Mouse (Mus musculus) kidney, postnatal 0 days (tissue): Measurements from ENCODE around the gene Gm15155. TPM values are rescaled to one million over a fixed set of nuclear protein-coding genes. Genes with fewer than 3 reads are reported as not detected.
A peak's percentile ranks its signal among the peaks of the same experiment; 100 is the strongest.

ENCODE experiments used
- ATAC-seq: fragments of 200-750 bp; cut with Nextera tagmentation; replicated peaks from 2 replicates; pipeline ENCODE4 v1.8.0; 2017; ENCODE audit warnings: low read depth, moderate number of reproducible peaks, moderate TSS enrichment, moderate library complexity; ENCODE audit not compliant: low FRiP score
- DNase-seq: peaks from one replicate; pipeline ENCODE4 v3.0.0-alpha.2; 2016; ENCODE audit warnings: low spot score
- H3K27ac ChIP-seq: fragments of 300-500 bp; sonication (generic); 2 replicates; pipeline ENCODE4 v1.5.1; 2014; ENCODE audit warnings: mild to moderate bottlenecking
- H3K27me3 ChIP-seq: fragments of 300-500 bp; sonication (generic); 2 replicates; pipeline ENCODE4 v1.6.1; 2014; ENCODE audit warnings: low read length, mixed read lengths; ENCODE audit not compliant: insufficient read depth
- H3K36me3 ChIP-seq: fragments of 300-500 bp; sonication (generic); 2 replicates; pipeline ENCODE4 v1.6.1; 2014; ENCODE audit warnings: low read length, mixed read lengths; ENCODE audit not compliant: insufficient read depth
- H3K4me1 ChIP-seq: fragments of 300-500 bp; sonication (generic); replicated peaks from 2 replicates; pipeline ENCODE4 v1.6.1; 2014; ENCODE audit warnings: antibody characterized with exemption, low read length, mixed read lengths; ENCODE audit not compliant: insufficient read depth
- H3K4me2 ChIP-seq: fragments of 300-500 bp; sonication (generic); 2 replicates; pipeline ENCODE4 v1.6.1; 2014; ENCODE audit warnings: mild to moderate bottlenecking, low read length, moderate library complexity, mixed read lengths
- H3K4me3 ChIP-seq: fragments of 300-500 bp; sonication (generic); replicated peaks from 2 replicates; pipeline ENCODE4 v1.5.1; 2014; ENCODE audit warnings: low read depth, low read length
- H3K9ac ChIP-seq: fragments of 300-500 bp; sonication (generic); 2 replicates; pipeline ENCODE4 v1.6.1; 2014; ENCODE audit warnings: low read depth, low read length
- H3K9me3 ChIP-seq: fragments of 300-500 bp; sonication (generic); replicated peaks from 2 replicates; pipeline ENCODE4 v1.6.1; 2016; ENCODE audit warnings: low read length, inconsistent platforms, mixed read lengths
- CTCF ChIP-seq: IDR thresholded peaks from 2 replicates; pipeline ENCODE4 v1.5.1; 2016; ENCODE audit warnings: antibody characterized with exemption, low read depth, mild to moderate bottlenecking, moderate library complexity
- WGBS: fragments of 180-500 bp; shearing (Covaris S2); extraction: QIAGEN DNeasy Blood & Tissue Kit; methylation state at CpG from one replicate; pipeline ENCODE4 v1.1.7; 2014; 5-methylcytosine and 5-hydroxymethylcytosine counted together
- polyA plus RNA-seq: library from polyadenylated mRNA; unstranded; fragments of >200 nt; fragmentation: Nextera tagmentation; extraction: Ambion mirVana; gene quantifications from 2 replicates; pipeline ENCODE4 v1.2.1, GENCODE M21; 2015

Gm15155 gene
- polyA plus RNA-seq, 1 experiment from 2014 or later: not detected

DNA sequence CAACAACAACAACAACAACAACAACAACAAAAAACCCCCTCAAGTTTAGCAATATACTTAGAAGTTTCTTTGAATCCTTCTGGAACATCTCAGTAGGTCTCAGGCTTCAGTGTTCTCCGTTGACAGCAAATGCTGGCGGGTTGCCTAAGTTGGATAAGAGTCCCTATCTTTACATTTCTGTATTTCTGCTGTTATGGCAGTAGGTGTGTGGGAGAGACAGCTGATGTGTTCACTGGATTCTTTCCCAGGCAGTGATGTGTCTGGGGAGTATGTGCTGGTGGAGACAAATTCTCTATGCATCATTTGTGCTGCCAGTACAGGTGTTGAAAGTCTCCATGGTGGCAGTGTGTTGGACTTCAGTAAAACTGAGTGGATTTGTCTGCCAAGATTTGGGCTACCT is 23.3 kb upstream of the Gm15155 start:
- Histone ChIP-seq H3K9me3 (no peaks in the 10 kb centered on the region), H3K4me2 (no peak overlapping the region), H3K4me3 (no peak overlapping the region), H3K4me1 (no peaks in the 10 kb centered on the region), H3K27me3 (no peaks in the 10 kb centered on the region), H3K36me3 (no peaks in the 10 kb centered on the region), H3K27ac (no peak overlapping the region), H3K9ac (no peak overlapping the region)
- DNase-seq (no peak), ATAC-seq (no peak)
- TF ChIP-seq CTCF: no peak
- WGBS: 73% methylated on average over 2 of the region's 2 CpGs

GRCm38 (mm10) chrX:155622527-155622926 is 2.0 kb upstream of the Gm15155 start:
- DNase-seq (no peak), ATAC-seq (0 out of 2 replicates have a peak, but pooled peaks have one; percentile 12)
- peak overlapping the region; percentile 40 for H3K4me3 ChIP-seq
- H3K27ac ChIP-seq: no peak overlapping the region
- H3K27me3 ChIP-seq: peaks cover 4% of the 10 kb centered on the region; the same call in 1 of the 2 replicates
- H3K4me1 ChIP-seq: 0 out of 2 replicates have a peak, but pooled peaks cover 4% of the 10 kb centered on the region
- peak overlapping the region; percentile 88 for H3K4me2 ChIP-seq
- H3K36me3 ChIP-seq: no peaks in the 10 kb centered on the region
- no peak overlapping the region for H3K9ac ChIP-seq
- WGBS: 24% methylated on average over 23 of the region's 24 CpGs
- TF ChIP-seq CTCF: no peak
- H3K9me3 ChIP-seq: no peaks in the 10 kb centered on the region

DNA sequence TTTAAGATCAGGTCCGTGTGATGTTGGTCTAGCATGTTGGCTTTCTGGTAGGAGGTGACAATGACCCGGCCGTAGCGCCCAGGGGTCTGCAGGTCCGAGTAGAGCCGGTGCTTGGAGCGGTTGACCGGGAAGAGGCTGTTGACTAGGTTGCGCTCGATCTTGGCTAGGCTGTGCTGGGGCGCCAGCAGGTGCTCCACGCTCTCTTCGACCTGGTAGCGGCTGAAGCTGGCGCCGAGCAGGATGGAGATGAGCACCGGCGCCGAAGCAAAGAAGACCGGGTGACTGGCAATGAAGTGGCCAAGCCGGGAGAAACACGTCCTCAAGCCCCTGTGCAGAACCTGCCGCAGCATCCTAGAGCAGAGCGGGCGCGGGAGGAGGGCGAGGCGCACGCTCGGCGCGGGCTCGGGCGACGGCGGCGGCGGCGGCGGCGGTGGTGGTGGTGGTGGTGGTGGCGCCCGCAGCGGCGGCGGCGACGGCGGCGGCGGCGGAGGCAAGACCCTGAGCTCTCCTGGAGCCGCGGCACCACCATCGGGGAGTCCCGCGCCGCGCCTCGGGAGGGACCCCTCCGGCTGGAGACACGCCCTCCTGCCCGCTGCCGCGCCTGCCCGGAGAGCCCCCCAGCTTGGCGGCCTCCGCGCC is 1.5 kb upstream of the Gm15155 start:
- Histone ChIP-seq H3K9me3 (no peaks in the 10 kb centered on the region), H3K4me2 (peak overlapping the region; percentile 88), H3K27ac (no peak overlapping the region), H3K36me3 (no peaks in the 10 kb centered on the region), H3K27me3 (peaks cover 4% of the 10 kb centered on the region; the same call in 1 of the 2 replicates), H3K9ac (no peak overlapping the region), H3K4me3 (peak overlapping the region; percentile 40), H3K4me1 (0 out of 2 replicates have a peak, but pooled peaks cover 4% of the 10 kb centered on the region)
- TF ChIP-seq CTCF: no peak
- WGBS: 30% methylated on average over 37 of the region's 69 CpGs
- ATAC-seq: peak; percentile 52; the same call in 1 of the 2 replicates
- DNase-seq: no peak

- DNase-seq (peak; percentile 26), ATAC-seq (peak; percentile 66; the same call in 1 of the 2 replicates)
- H3K4me3 ChIP-seq: peak within 1 kb of the TSS; percentile 40
- WGBS: 28% methylated on average over 26 of the region's 34 CpGs
- H3K36me3 ChIP-seq: no peaks in the 10 kb centered on the region
- TF ChIP-seq CTCF: no peak
- H3K27ac ChIP-seq: no peak within 1 kb of the TSS
- no peak within 1 kb of the TSS for H3K9ac ChIP-seq
- no peaks in the 10 kb centered on the region for H3K9me3 ChIP-seq
- H3K4me2 ChIP-seq: peak within 1 kb of the TSS; percentile 88
- 0 out of 2 replicates have a peak, but pooled peaks cover 4% of the 10 kb centered on the region for H3K4me1 ChIP-seq
- peaks cover 4% of the 10 kb centered on the region; the same call in 1 of the 2 replicates for H3K27me3 ChIP-seq
Observed at GRCm38 (mm10) chrX:155623701-155624281, 750 bp upstream of the Gm15155 start, which contains the start of gene Ptchd1. Gene Ptchd1 (minus strand): TSS chrX:155623814.

DNA sequence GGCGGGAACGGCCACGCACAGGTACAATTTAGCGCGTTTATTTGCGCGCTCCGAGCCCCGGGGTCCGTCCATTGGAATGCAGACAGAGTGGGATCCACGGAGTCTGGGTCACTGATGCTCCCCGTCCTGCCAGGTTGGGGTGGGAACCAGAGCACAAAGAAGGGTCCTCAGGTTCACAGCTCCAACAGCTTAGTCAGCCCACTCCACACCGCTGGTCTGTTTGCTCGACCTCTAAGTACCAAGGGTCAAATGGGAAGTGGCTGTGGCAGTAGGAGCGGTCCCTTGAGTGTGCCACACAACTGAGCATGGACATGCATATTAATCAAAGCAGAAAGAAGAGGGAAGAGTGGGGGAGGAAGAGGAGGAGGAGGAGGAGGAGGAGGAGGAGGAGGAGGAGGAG is 354 bp downstream of the Gm15155 start:
- no peak for TF ChIP-seq CTCF
- Histone ChIP-seq H3K4me1 (0 out of 2 replicates have a peak, but pooled peaks cover 4% of the 10 kb centered on the region), H3K9ac (no peak overlapping the region), H3K27ac (no peak overlapping the region), H3K27me3 (peaks cover 4% of the 10 kb centered on the region; the same call in 1 of the 2 replicates), H3K9me3 (no peaks in the 10 kb centered on the region), H3K4me2 (peak overlapping the region; percentile 88), H3K36me3 (no peaks in the 10 kb centered on the region), H3K4me3 (peak overlapping the region; percentile 40; the same call in 1 of the 2 replicates)
- WGBS: 16% methylated on average over 15 of the region's 15 CpGs
- no peak for ATAC-seq
- no peak for DNase-seq

- Histone ChIP-seq H3K27me3 (peaks cover 4% of the 10 kb centered on the region; the same call in 1 of the 2 replicates), H3K36me3 (no peaks in the 10 kb centered on the region), H3K4me3 (no peak overlapping the region), H3K9ac (no peak overlapping the region), H3K4me1 (0 out of 2 replicates have a peak, but pooled peaks cover 4% of the 10 kb centered on the region), H3K9me3 (no peaks in the 10 kb centered on the region), H3K4me2 (peak overlapping the region; percentile 31; the same call in 1 of the 2 replicates), H3K27ac (no peak overlapping the region)
- WGBS: 22% methylated on average over 13 of the region's 13 CpGs
- ATAC-seq: no peak
- no peak for TF ChIP-seq CTCF
- DNase-seq: peak; percentile 50
Observed at GRCm38 (mm10) chrX:155625671-155626196, 1.2 kb downstream of the Gm15155 start.
